In the genomic region with DNA sequence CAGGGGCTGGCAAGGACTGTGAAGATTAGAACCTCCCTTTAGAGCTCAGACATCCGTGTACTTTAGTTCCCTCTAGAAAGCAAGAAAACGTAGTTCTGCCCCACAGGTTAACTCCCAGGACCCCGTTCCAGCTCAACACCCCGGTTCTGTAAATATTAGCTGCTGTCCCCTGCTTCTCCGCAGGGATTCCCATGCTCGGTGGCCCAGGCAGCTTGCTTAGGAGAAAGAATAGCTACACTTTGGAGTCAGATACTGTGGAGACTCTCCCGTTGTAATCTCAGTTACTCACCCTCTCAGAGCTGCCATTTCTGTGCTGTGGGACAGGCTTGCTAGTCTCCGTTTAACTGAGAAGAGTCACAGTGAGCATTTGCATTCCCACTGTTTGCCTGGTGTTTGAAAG, we compare ENCODE assay signal across 24 mouse cellular contexts. TPM values are rescaled to one million over a fixed set of nuclear protein-coding genes. Genes with fewer than 3 reads are reported as not detected.
DNase-seq lines count a peak whose midpoint lies in the region; ATAC-seq and TF ChIP-seq lines count a peak whose summit lies in the region.
"Had no signal": no experiment of that assay in that cellular context is flagged by ENCODE, and none has a peak within 500 bp of the region (broad histone marks: within the 10 kb centered on the region; RNA-seq: fewer than 3 reads in every experiment).

No protein-coding gene starts in this region.

- DNase-seq in heart, adult 9 months (ENCODE audit: low spot score in 2 of 2) = no peak
- DNase-seq in kidney, adult 18-20 months = no peak
- no peak for DNase-seq in midbrain, embryonic 14.5 days
- DNase-seq in midbrain, postnatal 0 days (ENCODE audit: low spot score) = no peak
- no peak for DNase-seq in right cerebral cortex, postnatal 36 days (ENCODE audit: low spot score in 2 of 2)
- DNase-seq: adrenal gland, postnatal 10 days; cerebellum, adult 11 months; cerebellum, postnatal 14 days; embryo, embryonic 11 days; lung, adult 2 months; lung, postnatal 36 days; thymus, postnatal 4 days had no signal

- H3K9me3 ChIP-seq in heart, embryonic 11.5 days (replicated peaks; ENCODE audit: control insufficient read depth, low read length) = no peaks in the 10 kb centered on the region
- H3K9me3 ChIP-seq in kidney, embryonic 15.5 days (replicated peaks) = no peaks in the 10 kb centered on the region
- no peaks in the 10 kb centered on the region for H3K9me3 ChIP-seq in midbrain, embryonic 13.5 days
- no peaks in the 10 kb centered on the region for H3K9me3 ChIP-seq in midbrain, embryonic 14.5 days (ENCODE audit: control insufficient read depth, low read length)
- no peaks in the 10 kb centered on the region for H3K9me3 ChIP-seq in midbrain, postnatal 0 days (ENCODE audit: low read length)
- H3K9me3 ChIP-seq: embryonic facial prominence, embryonic 15.5 days; forebrain, embryonic 10.5 days; limb, embryonic 12.5 days had no signal

- no peak for TF ChIP-seq CTCF in midbrain, postnatal 0 days (IDR thresholded peaks at IDR 0.05)

- H3K4me3 ChIP-seq in heart, embryonic 11.5 days (ENCODE audit: low read depth, low read length) = peak overlapping the region; percentile 68
- 0 out of 2 replicates have a peak overlapping the region, but pooled peaks have one; percentile 39 for H3K4me3 ChIP-seq in kidney, embryonic 15.5 days (replicated peaks)
- no peak overlapping the region for H3K4me3 ChIP-seq in midbrain, embryonic 13.5 days (replicated peaks)
- H3K4me3 ChIP-seq in midbrain, embryonic 14.5 days (replicated peaks; ENCODE audit: low read depth, low read length) = no peak overlapping the region
- peak overlapping the region; percentile 35; the same call in 1 of the 2 replicates for H3K4me3 ChIP-seq in midbrain, postnatal 0 days (ENCODE audit: low read depth, low read length)
- H3K4me3 ChIP-seq: embryonic facial prominence, embryonic 15.5 days; limb, embryonic 12.5 days had no signal

- 14% methylated on average over 8 of the region's 8 CpGs for WGBS in heart, embryonic 11.5 days (ENCODE audit: insufficient replicate concordance)
- 9% methylated on average over 8 of the region's 8 CpGs for WGBS in kidney, embryonic 15.5 days
- WGBS in midbrain, embryonic 13.5 days = 15% methylated on average over 8 of the region's 8 CpGs
- 11% methylated on average over 8 of the region's 8 CpGs for WGBS in midbrain, embryonic 14.5 days
- WGBS in midbrain, postnatal 0 days = 16% methylated on average over 8 of the region's 8 CpGs

- peak overlapping the region; percentile 84 for H3K4me2 ChIP-seq in heart, embryonic 11.5 days
- H3K4me2 ChIP-seq in kidney, embryonic 15.5 days = peak overlapping the region; percentile 66
- H3K4me2 ChIP-seq in midbrain, embryonic 13.5 days (replicated peaks) = 0 out of 2 replicates have a peak overlapping the region, but pooled peaks have one; percentile 64
- no peak overlapping the region; the same call in 1 of the 2 replicates for H3K4me2 ChIP-seq in midbrain, embryonic 14.5 days (ENCODE audit: low read length)
- peak overlapping the region; percentile 76; the same call in 1 of the 2 replicates for H3K4me2 ChIP-seq in midbrain, postnatal 0 days (ENCODE audit: low read depth, low read length, poor library complexity, severe bottlenecking)
- H3K4me2 ChIP-seq: embryonic facial prominence, embryonic 15.5 days had no signal

- peaks cover 21% of the 10 kb centered on the region for H3K27me3 ChIP-seq in heart, embryonic 11.5 days (ENCODE audit: control insufficient read depth, insufficient read depth, low read length)
- peaks cover 51% of the 10 kb centered on the region for H3K27me3 ChIP-seq in kidney, embryonic 15.5 days
- H3K27me3 ChIP-seq in midbrain, embryonic 13.5 days = peaks cover 52% of the 10 kb centered on the region
- peaks cover 22% of the 10 kb centered on the region; the same call in 1 of the 2 replicates for H3K27me3 ChIP-seq in midbrain, embryonic 14.5 days (ENCODE audit: control insufficient read depth, insufficient read depth, low read length)
- H3K27me3 ChIP-seq in midbrain, postnatal 0 days (ENCODE audit: insufficient read depth, low read length) = 0 out of 2 replicates have a peak, but pooled peaks cover 13% of the 10 kb centered on the region

- ATAC-seq in heart, embryonic 11.5 days (replicated peaks; ENCODE audit: insufficient number of reproducible peaks, low FRiP score, low TSS enrichment) = no peak
- ATAC-seq in kidney, embryonic 15.5 days (replicated peaks; ENCODE audit: low FRiP score) = peak; percentile 48; the same call in 1 of the 2 replicates
- ATAC-seq in midbrain, embryonic 13.5 days = no peak
- ATAC-seq in midbrain, embryonic 14.5 days (ENCODE audit: low FRiP score, low TSS enrichment) = no peak
- ATAC-seq in midbrain, postnatal 0 days (ENCODE audit: low FRiP score) = no peak

- H3K27ac ChIP-seq in heart, embryonic 11.5 days (ENCODE audit: low read depth, low read length) = peak overlapping the region; percentile 93
- peak overlapping the region; percentile 32; the same call in 1 of the 2 replicates for H3K27ac ChIP-seq in kidney, embryonic 15.5 days
- no peak overlapping the region for H3K27ac ChIP-seq in midbrain, embryonic 13.5 days
- H3K27ac ChIP-seq in midbrain, embryonic 14.5 days (replicated peaks; ENCODE audit: low read depth, low read length) = no peak overlapping the region
- H3K27ac ChIP-seq in midbrain, postnatal 0 days (ENCODE audit: low read depth, low read length) = no peak overlapping the region
- H3K27ac ChIP-seq: embryonic facial prominence, embryonic 15.5 days; forebrain, embryonic 10.5 days; limb, embryonic 12.5 days had no signal

- H3K9ac ChIP-seq in heart, embryonic 11.5 days (ENCODE audit: low read depth, low read length) = peak overlapping the region; percentile 84
- H3K9ac ChIP-seq in kidney, embryonic 15.5 days = peak overlapping the region; percentile 17; the same call in 1 of the 2 replicates
- H3K9ac ChIP-seq in midbrain, embryonic 13.5 days (replicated peaks) = no peak overlapping the region
- no peak overlapping the region for H3K9ac ChIP-seq in midbrain, embryonic 14.5 days (replicated peaks; ENCODE audit: low read length)
- H3K9ac ChIP-seq in midbrain, postnatal 0 days (replicated peaks; ENCODE audit: low read length, poor library complexity, severe bottlenecking) = no peak overlapping the region
- H3K9ac ChIP-seq: embryonic facial prominence, embryonic 15.5 days; limb, embryonic 12.5 days had no signal

- no peaks in the 10 kb centered on the region for H3K36me3 ChIP-seq in heart, embryonic 11.5 days (ENCODE audit: control insufficient read depth, insufficient read depth, low read length)
- H3K36me3 ChIP-seq in kidney, embryonic 15.5 days = no peaks in the 10 kb centered on the region
- no peaks in the 10 kb centered on the region for H3K36me3 ChIP-seq in midbrain, embryonic 13.5 days
- H3K36me3 ChIP-seq in midbrain, embryonic 14.5 days (ENCODE audit: control insufficient read depth, insufficient read depth, low read length) = no peaks in the 10 kb centered on the region
- H3K36me3 ChIP-seq in midbrain, postnatal 0 days (ENCODE audit: insufficient read depth, low read length) = no peaks in the 10 kb centered on the region
- H3K36me3 ChIP-seq: embryonic facial prominence, embryonic 15.5 days; forebrain, embryonic 10.5 days; limb, embryonic 12.5 days had no signal

- peaks cover 18% of the 10 kb centered on the region for H3K4me1 ChIP-seq in heart, embryonic 11.5 days (ENCODE audit: control insufficient read depth, insufficient read depth, low read length)
- H3K4me1 ChIP-seq in kidney, embryonic 15.5 days = peaks cover 26% of the 10 kb centered on the region
- peaks cover 19% of the 10 kb centered on the region for H3K4me1 ChIP-seq in midbrain, embryonic 13.5 days (replicated peaks)
- peaks cover 16% of the 10 kb centered on the region for H3K4me1 ChIP-seq in midbrain, embryonic 14.5 days (ENCODE audit: control insufficient read depth, insufficient read depth, low read length)
- peaks cover 7% of the 10 kb centered on the region; the same call in 1 of the 2 replicates for H3K4me1 ChIP-seq in midbrain, postnatal 0 days (ENCODE audit: insufficient read depth, low read length)

RNA-seq across cellular contexts. Expression of a gene that starts 1.2 kb away (rescaled TPM):
- 19.8 and 28.9 TPM in 2 replicates for polyA plus RNA-seq in heart, embryonic 11.5 days (2014; fragmentation: Nextera tagmentation; extraction: Ambion mirVana)
- 1.7 and 1.8 TPM in 2 replicates for polyA plus RNA-seq in kidney, embryonic 15.5 days (2015; fragmentation: Nextera tagmentation; extraction: Ambion mirVana)
- 0.55 and 0.86 TPM in 2 replicates for polyA plus RNA-seq in midbrain, embryonic 13.5 days (2015; fragmentation: Nextera tagmentation; extraction: Ambion mirVana)
- polyA plus RNA-seq in midbrain, embryonic 14.5 days (2014; fragmentation: Nextera tagmentation; extraction: Ambion mirVana) = 0.45 and 0.51 TPM in 2 replicates
- total RNA-seq in midbrain, postnatal 0 days (2014; rRNA removed) = 1.9 and 3.2 TPM in 2 replicates
- polyA plus RNA-seq in midbrain, postnatal 0 days (2015; fragmentation: Nextera tagmentation; extraction: Ambion mirVana) = 1.2 and 1.4 TPM in 2 replicates
- polyA plus RNA-seq: C2C12 had no signal

RNA-seq across cellular contexts. Expression of a gene that starts 29.4 kb away (rescaled TPM):
- polyA plus RNA-seq in heart, embryonic 11.5 days (2014; fragmentation: Nextera tagmentation; extraction: Ambion mirVana) = 0.09 TPM in 1 of 2 replicates, not detected in the other
- polyA plus RNA-seq in kidney, embryonic 15.5 days (2015; fragmentation: Nextera tagmentation; extraction: Ambion mirVana) = 9.0 and 9.8 TPM in 2 replicates
- not detected in 2 replicates for polyA plus RNA-seq in midbrain, embryonic 13.5 days (2015; fragmentation: Nextera tagmentation; extraction: Ambion mirVana)
- not detected in 2 replicates for polyA plus RNA-seq in midbrain, embryonic 14.5 days (2014; fragmentation: Nextera tagmentation; extraction: Ambion mirVana)
- total RNA-seq in midbrain, postnatal 0 days (2014; rRNA removed) = not detected in 2 replicates
- not detected in 2 replicates for polyA plus RNA-seq in midbrain, postnatal 0 days (2015; fragmentation: Nextera tagmentation; extraction: Ambion mirVana)
- total RNA-seq: adrenal gland, postnatal 10 days; layer of hippocampus, postnatal 10 days had no signal
- polyA plus RNA-seq: brain, embryonic 14.5 days; C2C12; forebrain, embryonic 10.5 days; gonadal fat pad, adult 2 months; limb, embryonic 12.5 days; lung, adult 2 months; neural tube, embryonic 14.5 days; small intestine, adult 2 months had no signal

Comparison
In these comparisons a context has a peak if more than half of its experiments do, and no peak if none do; other contexts are left out.
1. H3K4me3 ChIP-seq: peak in heart, embryonic 11.5 days (single experiment), kidney, embryonic 15.5 days (single experiment) and midbrain, postnatal 0 days (single experiment); none in midbrain, embryonic 13.5 days (single experiment) and midbrain, embryonic 14.5 days (single experiment).
2. H3K27ac ChIP-seq: peak in heart, embryonic 11.5 days (single experiment) and kidney, embryonic 15.5 days (single experiment); none in midbrain, embryonic 13.5 days (single experiment), midbrain, embryonic 14.5 days (single experiment) and midbrain, postnatal 0 days (single experiment).
3. H3K9ac ChIP-seq: peak in heart, embryonic 11.5 days (single experiment) and kidney, embryonic 15.5 days (single experiment); none in midbrain, embryonic 13.5 days (single experiment), midbrain, embryonic 14.5 days (single experiment) and midbrain, postnatal 0 days (single experiment).